Mouse (Mus musculus) 3134 (cell line): Measurements from ENCODE around the gene Gbgt1.
A peak's percentile ranks its signal among the peaks of the same experiment; 100 is the strongest.

ENCODE experiments used
- DNase-seq: peaks from one replicate; pipeline ENCODE4 v3.0.0-alpha.2; 2011; ENCODE audit warnings: low spot score; ENCODE audit not compliant: insufficient read length; ENCODE audit errors: extremely low read depth

The Gbgt1 gene

DNA sequence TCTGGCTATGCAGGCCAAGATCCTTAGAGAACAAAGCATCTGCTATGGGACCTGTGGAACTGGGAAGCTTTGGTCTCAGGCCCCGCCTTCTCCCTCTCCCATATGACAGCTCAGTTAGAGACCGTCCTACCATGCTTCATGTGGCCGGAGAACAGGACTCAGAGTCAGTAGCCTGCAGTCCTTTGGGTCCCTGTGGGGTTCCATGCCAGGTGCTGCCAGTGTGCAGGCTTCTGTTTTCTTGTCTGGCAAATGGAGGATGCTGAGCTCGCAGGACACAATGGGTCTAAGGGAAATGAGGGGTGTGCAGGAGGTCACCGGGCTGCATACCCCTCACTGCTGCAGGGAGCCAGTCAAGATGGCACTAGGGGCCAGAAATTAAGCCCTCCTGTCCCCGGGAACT, 49.9 kb downstream of the Gbgt1 start:
- DNase-seq: no peak

GRCm38 (mm10) chr2:28547237-28548172, 50.8 kb downstream of the Gbgt1 start:
- DNase-seq: peak; percentile 64

GRCm38 (mm10) chr2:28549157-28549556, 52.5 kb downstream of the Gbgt1 start:
- DNase-seq: no peak

DNA sequence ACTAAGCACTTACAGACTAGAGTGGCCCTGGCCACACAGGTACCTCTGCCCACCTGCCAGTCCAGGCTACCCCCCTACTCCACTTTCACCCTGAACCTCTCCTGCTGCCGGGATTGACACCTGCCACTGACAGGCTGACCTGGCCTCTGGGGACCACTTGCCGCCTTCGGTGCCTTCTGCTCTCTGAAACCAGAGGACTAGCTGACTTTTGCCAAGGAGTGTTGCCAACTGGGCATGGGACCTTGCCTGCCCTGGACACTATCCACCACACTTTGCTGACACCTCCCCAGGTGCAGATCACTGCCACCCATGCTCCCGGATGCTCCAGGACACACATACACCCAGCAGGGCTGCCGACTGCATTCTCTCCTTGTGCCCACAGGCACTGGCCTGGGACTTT, 55.6 kb downstream of the Gbgt1 start:
- no peak for DNase-seq
